Mouse (Mus musculus) activated CD4-positive, CD25-positive, alpha-beta regulatory T cell, adult 4 months (primary cell): Measurements from ENCODE around the gene Orm3. TPM values are rescaled to one million over a fixed set of nuclear protein-coding genes. Genes with fewer than 3 reads are reported as not detected.

Experiments
- ATAC-seq: one replicate; pipeline ENCODE4 v1.8.0; 2017
- polyA plus RNA-seq, 2 experiments: library from polyadenylated mRNA; unstranded; fragments of 100-300 nt; shearing (Covaris generic); gene quantifications; one replicate each; pipeline ENCODE4 v1.2.1; 2017

The Orm3 gene
- polyA plus RNA-seq, 2 experiments from 2014 or later = 0.60 TPM; not detected in 1

DNA sequence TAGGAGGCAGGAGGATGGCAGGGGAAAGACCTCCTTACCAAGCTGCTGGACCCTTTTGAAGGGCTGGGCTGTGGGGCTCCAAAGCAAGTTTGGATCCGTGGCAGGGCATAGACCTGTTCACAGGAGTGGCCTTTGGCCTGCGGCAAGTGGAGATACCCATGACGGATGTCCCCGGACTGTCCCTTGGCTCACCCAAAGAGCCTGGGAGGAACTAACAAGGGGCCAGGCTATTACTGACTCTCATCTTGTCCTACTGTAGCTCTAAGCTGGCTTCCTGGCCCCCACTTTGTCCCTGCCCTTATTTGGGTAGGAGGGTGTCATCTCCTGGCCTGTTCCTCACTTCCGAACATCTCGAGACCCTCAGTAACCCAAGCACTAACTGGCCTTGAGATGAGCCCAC is 46.6 kb downstream of the Orm3 start:
- ATAC-seq = no peak

DNA sequence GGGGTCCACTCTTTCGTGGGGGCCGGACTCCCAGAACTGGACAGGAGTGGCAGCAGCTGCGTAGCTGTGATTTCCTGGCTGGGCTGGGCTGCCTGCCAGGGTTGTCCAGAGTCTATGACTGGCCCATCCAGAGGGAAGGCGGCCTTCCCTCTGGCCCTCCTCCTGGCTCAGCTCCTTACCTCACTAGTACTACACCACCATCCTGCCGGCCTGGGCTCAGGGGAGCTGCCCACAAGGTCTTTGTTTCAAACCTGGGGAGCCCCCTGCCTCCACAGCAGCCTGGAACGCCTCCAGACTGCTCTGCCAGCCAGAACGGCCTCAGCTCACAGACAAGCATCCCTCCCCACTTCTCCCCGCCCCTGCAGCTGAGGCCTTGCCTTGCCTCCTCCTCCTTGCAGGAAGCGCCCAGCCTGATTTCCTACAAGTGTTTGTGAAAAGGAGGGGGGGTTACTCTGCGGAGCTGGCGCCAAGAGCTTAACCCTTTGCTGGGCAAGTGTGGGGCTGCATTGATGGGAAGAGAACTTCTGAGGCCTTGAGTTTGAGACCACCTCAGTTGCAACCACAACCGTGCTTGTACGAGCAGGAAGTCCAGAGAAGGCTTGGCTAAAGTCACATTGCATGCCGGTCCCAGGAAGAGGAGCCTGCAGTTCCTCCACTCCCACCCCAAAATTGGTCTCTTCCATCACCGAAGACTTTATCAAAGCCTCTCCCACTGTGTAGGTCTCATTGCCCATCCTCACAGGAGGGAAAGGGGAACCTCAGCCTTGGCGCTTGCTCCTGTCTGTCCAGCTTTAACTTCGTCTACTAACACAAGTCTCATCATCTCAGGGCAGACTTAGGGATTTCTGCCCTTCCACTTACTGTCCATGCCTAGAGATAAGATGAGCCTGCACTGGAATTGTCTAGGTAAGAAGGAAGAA is 47.3 kb downstream of the Orm3 start, which contains the start of gene Akna:
TSS of gene Akna (minus strand) at position 315 of the 920 bp plus-strand sequence.
- peak; percentile 32 for ATAC-seq

DNA sequence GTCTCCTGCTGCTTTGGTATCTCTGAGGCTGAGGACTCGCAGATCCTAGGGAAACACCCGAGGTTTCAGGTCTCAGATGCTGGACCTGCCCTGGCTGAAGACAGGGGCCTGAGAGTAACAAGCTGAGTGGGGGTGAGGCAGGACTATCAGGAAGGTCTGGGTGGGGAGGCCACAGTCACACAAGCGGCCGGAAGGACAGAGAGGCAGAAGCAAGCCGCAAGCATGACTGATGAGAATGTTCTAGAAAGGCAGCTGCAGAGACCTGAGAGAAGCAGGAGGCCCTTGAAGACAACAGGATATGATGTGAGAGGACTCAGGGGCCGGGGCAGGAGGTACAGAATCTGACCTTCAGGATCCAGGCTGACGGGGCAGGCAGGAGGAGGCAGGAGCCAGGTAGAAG is 48.2 kb downstream of the Orm3 start:
- ATAC-seq = peak; percentile 50

DNA sequence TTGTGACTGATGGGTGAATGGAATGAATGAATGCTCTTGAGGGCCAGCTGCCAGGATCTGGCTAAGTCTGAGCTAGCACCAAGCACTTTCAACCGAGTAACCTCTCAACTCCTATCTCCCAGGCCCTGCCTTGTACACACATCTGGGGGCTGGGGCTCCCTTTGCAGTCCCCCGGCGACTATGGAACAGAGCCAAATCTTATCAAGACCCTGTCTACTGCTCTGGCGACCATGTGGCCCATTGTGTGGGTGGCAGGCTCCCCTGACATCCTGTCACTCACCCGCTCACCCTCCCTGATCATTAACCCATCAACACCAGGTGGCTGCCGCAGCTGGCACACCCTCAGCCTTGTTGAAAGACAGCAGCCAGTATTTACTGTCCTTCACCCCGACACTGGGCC is 49.1 kb downstream of the Orm3 start:
- peak; percentile 16 for ATAC-seq

DNA sequence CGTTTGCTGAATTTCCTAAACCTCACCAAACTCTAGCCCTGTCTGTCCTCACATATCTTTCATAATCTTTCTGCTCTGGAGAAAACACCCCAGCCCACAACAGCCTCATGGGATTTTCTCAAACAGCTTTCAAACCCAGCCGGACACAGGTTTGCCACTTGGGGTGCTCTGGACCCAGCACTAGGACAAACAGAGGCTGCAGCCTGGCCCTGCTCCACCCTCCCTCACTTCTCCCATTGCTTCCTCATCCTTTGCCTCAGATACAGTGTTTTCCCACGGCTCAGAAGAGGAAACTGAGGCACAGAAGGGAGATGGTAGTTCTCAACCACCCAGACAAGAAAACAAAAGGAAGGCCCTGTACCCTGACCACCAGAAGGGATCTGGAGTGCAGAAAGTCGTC is 49.7 kb downstream of the Orm3 start:
- no peak for ATAC-seq

DNA sequence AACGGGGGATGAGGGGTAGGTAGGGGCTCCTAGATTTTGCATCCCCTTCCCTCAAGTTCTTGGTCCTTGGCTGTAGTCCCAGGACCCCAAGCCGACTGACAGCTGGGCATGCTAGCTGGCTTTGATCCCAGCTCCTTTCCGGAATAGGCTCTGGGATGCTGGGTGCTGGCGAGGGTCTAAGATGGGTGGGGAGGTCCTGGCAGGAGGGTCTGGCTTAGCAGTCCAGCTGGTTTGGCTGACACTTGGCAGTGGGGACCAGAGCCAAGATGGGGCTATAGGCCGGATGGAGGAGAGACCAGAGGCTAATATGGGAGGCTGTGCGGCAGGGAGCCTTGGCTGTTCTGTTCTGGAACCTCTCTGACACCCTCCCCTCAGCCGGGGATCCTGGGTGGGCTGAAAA is 52.3 kb downstream of the Orm3 start:
- ATAC-seq = no peak

DNA sequence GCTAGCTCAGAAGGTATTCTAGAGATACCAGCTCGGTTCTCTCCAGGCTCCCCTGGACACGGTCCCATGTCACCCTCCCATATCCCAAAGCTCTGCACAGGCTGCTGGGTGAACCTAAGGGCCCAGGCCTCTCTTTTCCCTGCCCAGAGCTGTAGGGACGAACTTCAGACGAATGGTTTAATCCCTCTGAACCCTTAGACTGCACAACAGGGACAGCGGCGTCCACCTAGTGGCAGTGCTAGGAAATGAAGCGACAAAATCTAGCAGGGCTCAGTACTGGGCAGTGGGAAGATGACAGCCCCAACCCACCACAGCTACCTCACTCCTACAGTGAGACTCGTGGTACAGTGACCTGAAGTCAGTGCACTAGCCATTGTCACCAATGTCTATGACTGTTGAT is 52.7 kb downstream of the Orm3 start:
- ATAC-seq = peak; percentile 7

Other genes starting within 250 kb of the Orm3 start
- gene Ambp, start 201.4 kb upstream of the Orm3 start, polyA plus RNA-seq = not detected
- not detected for gene Kif12, start 184.0 kb upstream of the Orm3 start, polyA plus RNA-seq
- gene Col27a1, start 142.2 kb upstream of the Orm3 start, polyA plus RNA-seq = under 1 TPM; 0.45 to 0.60 TPM
- gene Orm1, start 11.6 kb upstream of the Orm3 start, polyA plus RNA-seq = not detected
- 1 to 10 TPM in 1 of 2 experiments, not detected in 1; 1.0 TPM for gene Orm2, start 6.3 kb downstream of the Orm3 start, polyA plus RNA-seq
- gene Akna, start 47.2 kb downstream of the Orm3 start, polyA plus RNA-seq = 100 to 1,000 TPM in 1 of 2 experiments, 10 to 100 TPM in 1; 72.4 to 116 TPM
- gene Whrn, start 139.8 kb downstream of the Orm3 start, polyA plus RNA-seq = 1 to 10 TPM; 3.1 to 3.2 TPM
- 100 to 1,000 TPM; 180 to 210 TPM for gene Atp6v1g1, start 188.6 kb downstream of the Orm3 start, polyA plus RNA-seq
- gene Tmem268, start 202.6 kb downstream of the Orm3 start, polyA plus RNA-seq = 10 to 100 TPM; 16.6 to 17.6 TPM
- not detected for gene Gm11213, start 249.1 kb downstream of the Orm3 start, polyA plus RNA-seq